Mouse (Mus musculus): Measurements from ENCODE around the gene Otop3.

Otop3 gene

DNA sequence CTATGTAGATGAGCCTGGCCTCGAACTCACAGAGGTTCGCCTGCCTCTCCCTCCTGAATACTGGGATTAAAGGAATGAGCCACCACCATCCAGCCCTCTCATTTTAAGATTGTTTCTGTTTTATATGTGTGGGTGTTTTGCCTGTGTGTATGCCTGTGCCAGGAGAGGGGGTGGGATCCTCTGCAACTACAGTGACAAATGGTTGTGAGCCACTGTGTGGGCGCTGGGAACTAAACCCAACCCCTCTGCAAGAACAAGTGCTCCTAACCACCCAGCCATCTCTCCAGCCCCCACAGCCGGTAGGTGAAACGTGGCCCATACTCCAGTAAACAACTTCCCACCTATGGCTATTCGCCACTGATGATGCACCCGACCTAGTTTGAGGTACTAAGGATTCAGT, 56.8 kb downstream of the Otop3 start:
- no peak for DNase-seq (ENCODE audit: extremely low read depth, insufficient read length, low spot score)

DNA sequence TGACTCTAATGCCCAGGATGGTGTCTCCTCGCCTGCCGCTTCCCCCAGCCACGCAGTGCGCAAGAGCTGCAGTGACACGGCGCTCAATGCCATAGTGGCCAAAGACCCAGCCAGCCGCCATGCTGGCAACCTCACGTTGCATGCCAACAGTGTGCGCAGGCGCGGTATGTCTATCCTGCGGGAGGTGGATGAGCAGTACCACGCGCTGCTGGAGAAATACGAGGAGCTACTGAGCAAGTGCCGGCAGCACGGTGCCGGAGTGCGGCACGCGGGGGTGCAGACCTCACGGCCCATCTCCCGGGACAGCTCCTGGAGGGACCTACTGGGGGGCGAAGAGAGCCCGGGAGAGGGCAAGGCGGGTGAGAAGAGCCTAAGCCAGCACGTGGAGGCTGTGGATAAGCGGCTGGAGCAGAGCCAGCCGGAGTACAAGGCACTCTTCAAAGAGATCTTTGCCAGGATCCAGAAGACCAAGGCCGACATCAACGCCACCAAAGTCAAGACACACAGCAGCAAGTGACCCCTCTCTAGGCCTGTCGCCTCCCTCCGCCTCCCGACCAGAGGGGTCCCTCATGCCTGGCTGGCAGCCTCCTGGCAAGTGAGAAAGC, 59.3 kb downstream of the Otop3 start:
- DNase-seq (ENCODE audit: extremely low read depth, insufficient read length, low spot score), result no peak

All from 3134 (cell line).